In genomic region chr3:53210691-53211526, GRCm38 (mm10) we compare ENCODE assay signal across 9 mouse cellular contexts.
DNase-seq lines count a peak whose midpoint lies in the region; ATAC-seq lines count a peak whose summit lies in the region.
"Had no signal": no experiment of that assay in that cellular context is flagged by ENCODE, and none has a peak within 500 bp of the region (broad histone marks: within the 10 kb centered on the region; RNA-seq: fewer than 3 reads in every experiment).

No protein-coding gene starts in this region.

- H3K4me3 ChIP-seq in embryonic facial prominence, embryonic 14.5 days (ENCODE audit: low read depth, low read length) = no peak overlapping the region
- no peak overlapping the region for H3K4me3 ChIP-seq in embryonic facial prominence, embryonic 10.5 days
- no peak overlapping the region for H3K4me3 ChIP-seq in intestine, embryonic 15.5 days (replicated peaks)

- no peak overlapping the region for H3K27ac ChIP-seq in embryonic facial prominence, embryonic 14.5 days (replicated peaks; ENCODE audit: low read depth, low read length)
- no peak overlapping the region; the same call in 1 of the 2 replicates for H3K27ac ChIP-seq in embryonic facial prominence, embryonic 10.5 days (replicated peaks)
- H3K27ac ChIP-seq in intestine, embryonic 15.5 days = no peak overlapping the region
- H3K27ac ChIP-seq: liver, embryonic 14.5 days had no signal

- peaks cover 34% of the 10 kb centered on the region for H3K4me1 ChIP-seq in embryonic facial prominence, embryonic 14.5 days (ENCODE audit: control insufficient read depth, insufficient read depth, low read length)
- H3K4me1 ChIP-seq in embryonic facial prominence, embryonic 10.5 days = peaks cover 29% of the 10 kb centered on the region
- H3K4me1 ChIP-seq in intestine, embryonic 15.5 days (replicated peaks) = no peaks in the 10 kb centered on the region; the same call in 1 of the 2 replicates

- 48% methylated on average over 10 of the region's 10 CpGs for WGBS in embryonic facial prominence, embryonic 14.5 days
- 60% methylated on average over 10 of the region's 10 CpGs for WGBS in embryonic facial prominence, embryonic 10.5 days
- WGBS in intestine, embryonic 15.5 days = 68% methylated on average over 10 of the region's 10 CpGs

- no peak for ATAC-seq in embryonic facial prominence, embryonic 14.5 days (ENCODE audit: low read depth)
- no peak for ATAC-seq in intestine, embryonic 15.5 days

- DNase-seq in embryonic facial prominence, embryonic 14.5 days (ENCODE audit: low spot score) = peak; percentile 52
- no peak for DNase-seq in embryonic facial prominence, embryonic 10.5 days (ENCODE audit: low spot score)
- peak; percentile 18 for DNase-seq in adrenal gland, adult 8-10 months
- peak; percentile 46 for DNase-seq in heart, adult 8-10 months (ENCODE audit: low spot score)
- DNase-seq in kidney, postnatal 14 days = peak; percentile 46
- DNase-seq in right cerebral cortex, adult 2 months (ENCODE audit: low spot score in 2 of 2) = no peak
- no peak for DNase-seq in layer of hippocampus, adult 11-12 months (ENCODE audit: low spot score)

- no peaks in the 10 kb centered on the region for H3K27me3 ChIP-seq in embryonic facial prominence, embryonic 14.5 days (replicated peaks; ENCODE audit: control insufficient read depth, insufficient read depth, low read length)
- H3K27me3 ChIP-seq in embryonic facial prominence, embryonic 10.5 days (replicated peaks; ENCODE audit: low read depth, poor library complexity, severe bottlenecking) = no peaks in the 10 kb centered on the region; the same call in 1 of the 2 replicates
- H3K27me3 ChIP-seq in intestine, embryonic 15.5 days (replicated peaks) = no peaks in the 10 kb centered on the region

- no peaks in the 10 kb centered on the region for H3K9me3 ChIP-seq in embryonic facial prominence, embryonic 14.5 days (ENCODE audit: control insufficient read depth, low read length)
- no peaks in the 10 kb centered on the region for H3K9me3 ChIP-seq in embryonic facial prominence, embryonic 10.5 days
- H3K9me3 ChIP-seq in intestine, embryonic 15.5 days = no peaks in the 10 kb centered on the region

- no peaks in the 10 kb centered on the region for H3K36me3 ChIP-seq in embryonic facial prominence, embryonic 14.5 days (ENCODE audit: control insufficient read depth, insufficient read depth, low read length)
- no peaks in the 10 kb centered on the region for H3K36me3 ChIP-seq in embryonic facial prominence, embryonic 10.5 days (replicated peaks)
- H3K36me3 ChIP-seq in intestine, embryonic 15.5 days = no peaks in the 10 kb centered on the region

- no peak overlapping the region for H3K4me2 ChIP-seq in embryonic facial prominence, embryonic 14.5 days (ENCODE audit: low read depth, low read length)
- H3K4me2 ChIP-seq in intestine, embryonic 15.5 days (replicated peaks) = no peak overlapping the region

- no peak overlapping the region for H3K9ac ChIP-seq in embryonic facial prominence, embryonic 14.5 days (ENCODE audit: low read depth, low read length)
- no peak overlapping the region for H3K9ac ChIP-seq in intestine, embryonic 15.5 days
- H3K9ac ChIP-seq: liver, embryonic 14.5 days had no signal

Comparison
In these comparisons a context has a peak if more than half of its experiments do, and no peak if none do; other contexts are left out.
1. DNase-seq: peak in embryonic facial prominence, embryonic 14.5 days (single experiment), adrenal gland, adult 8-10 months (single experiment), heart, adult 8-10 months (single experiment) and kidney, postnatal 14 days (single experiment); none in embryonic facial prominence, embryonic 10.5 days (single experiment), right cerebral cortex, adult 2 months (0 of 2) and layer of hippocampus, adult 11-12 months (single experiment).